Mouse (Mus musculus) kidney, postnatal 0 days (tissue): ENCODE data around the gene Prickle1. TPM values are rescaled to one million over a fixed set of nuclear protein-coding genes. Genes with fewer than 3 reads are reported as not detected.

Experiments
- ATAC-seq: fragments of 200-750 bp; cut with Nextera tagmentation; replicated peaks from 2 replicates; pipeline ENCODE4 v1.8.0; 2017; ENCODE audit warnings: low read depth, moderate number of reproducible peaks, moderate TSS enrichment, moderate library complexity; ENCODE audit not compliant: low FRiP score
- DNase-seq: peaks from one replicate; pipeline ENCODE4 v3.0.0-alpha.2; 2016; ENCODE audit warnings: low spot score
- H3K27ac ChIP-seq: fragments of 300-500 bp; sonication (generic); 2 replicates; pipeline ENCODE4 v1.5.1; 2014; ENCODE audit warnings: mild to moderate bottlenecking
- H3K27me3 ChIP-seq: fragments of 300-500 bp; sonication (generic); 2 replicates; pipeline ENCODE4 v1.6.1; 2014; ENCODE audit warnings: low read length, mixed read lengths; ENCODE audit not compliant: insufficient read depth
- H3K36me3 ChIP-seq: fragments of 300-500 bp; sonication (generic); 2 replicates; pipeline ENCODE4 v1.6.1; 2014; ENCODE audit warnings: low read length, mixed read lengths; ENCODE audit not compliant: insufficient read depth
- H3K4me1 ChIP-seq: fragments of 300-500 bp; sonication (generic); replicated peaks from 2 replicates; pipeline ENCODE4 v1.6.1; 2014; ENCODE audit warnings: antibody characterized with exemption, low read length, mixed read lengths; ENCODE audit not compliant: insufficient read depth
- H3K4me2 ChIP-seq: fragments of 300-500 bp; sonication (generic); 2 replicates; pipeline ENCODE4 v1.6.1; 2014; ENCODE audit warnings: mild to moderate bottlenecking, low read length, moderate library complexity, mixed read lengths
- H3K4me3 ChIP-seq: fragments of 300-500 bp; sonication (generic); replicated peaks from 2 replicates; pipeline ENCODE4 v1.5.1; 2014; ENCODE audit warnings: low read depth, low read length
- H3K9ac ChIP-seq: fragments of 300-500 bp; sonication (generic); 2 replicates; pipeline ENCODE4 v1.6.1; 2014; ENCODE audit warnings: low read depth, low read length
- H3K9me3 ChIP-seq: fragments of 300-500 bp; sonication (generic); replicated peaks from 2 replicates; pipeline ENCODE4 v1.6.1; 2016; ENCODE audit warnings: low read length, inconsistent platforms, mixed read lengths
- CTCF ChIP-seq: IDR thresholded peaks from 2 replicates; pipeline ENCODE4 v1.5.1; 2016; ENCODE audit warnings: antibody characterized with exemption, low read depth, mild to moderate bottlenecking, moderate library complexity
- WGBS: fragments of 180-500 bp; shearing (Covaris S2); extraction: QIAGEN DNeasy Blood & Tissue Kit; methylation state at CpG from one replicate; pipeline ENCODE4 v1.1.7; 2014; 5-methylcytosine and 5-hydroxymethylcytosine counted together
- polyA plus RNA-seq: library from polyadenylated mRNA; unstranded; fragments of >200 nt; fragmentation: Nextera tagmentation; extraction: Ambion mirVana; gene quantifications from 2 replicates; pipeline ENCODE4 v1.2.1, GENCODE M21; 2015

Gene Prickle1
- polyA plus RNA-seq, 1 experiment from 2014 or later = 20.7 TPM

- H3K27me3 ChIP-seq = no peaks in the 10 kb centered on the region
- H3K9ac ChIP-seq = no peak overlapping the region
- 0 out of 2 replicates have a peak, but pooled peaks cover 2% of the 10 kb centered on the region for H3K36me3 ChIP-seq
- no peak overlapping the region for H3K27ac ChIP-seq
- H3K4me2 ChIP-seq = no peak overlapping the region
- TF ChIP-seq CTCF = peak; percentile 57
- DNase-seq = no peak
- no peaks in the 10 kb centered on the region for H3K4me1 ChIP-seq
- no peak overlapping the region for H3K4me3 ChIP-seq
- ATAC-seq = no peak
- no peaks in the 10 kb centered on the region for H3K9me3 ChIP-seq
These were observed 139.7 kb downstream of the Prickle1 start for GRCm38 (mm10) chr15:93456005-93456404.

- Histone ChIP-seq H3K4me3 (no peak overlapping the region), H3K27me3 (no peaks in the 10 kb centered on the region), H3K9ac (no peak overlapping the region), H3K27ac (no peak overlapping the region), H3K9me3 (no peaks in the 10 kb centered on the region), H3K36me3 (0 out of 2 replicates have a peak, but pooled peaks cover 2% of the 10 kb centered on the region), H3K4me2 (no peak overlapping the region), H3K4me1 (no peaks in the 10 kb centered on the region; the same call in 1 of the 2 replicates)
- DNase-seq = no peak
- no peak for ATAC-seq
- TF ChIP-seq CTCF = no peak
- 56% methylated on average over 1 of the region's 1 CpGs for WGBS
These were observed 142.4 kb downstream of the Prickle1 start for GRCm38 (mm10) chr15:93453296-93453695.

Other genes with a start within 250 kb of the Prickle1 start
- 131 and 136 TPM in 2 replicates for gene Zcrb1, start 197.6 kb downstream of the Prickle1 start, polyA plus RNA-seq
- gene Pphln1, start 197.5 kb downstream of the Prickle1 start, polyA plus RNA-seq = 32.4 and 35.9 TPM in 2 replicates